Mouse (Mus musculus) lung, postnatal 0 days (tissue): ENCODE data around the gene Urb1.

Experiments
- CTCF ChIP-seq: IDR thresholded peaks from 2 replicates; pipeline ENCODE4 v1.5.1; 2016; ENCODE audit warnings: antibody characterized with exemption, mild to moderate bottlenecking
- EP300 ChIP-seq: IDR thresholded peaks from 2 replicates; pipeline ENCODE4 v1.6.1; 2016; ENCODE audit warnings: antibody characterized with exemption, mild to moderate bottlenecking, control low read depth

DNA sequence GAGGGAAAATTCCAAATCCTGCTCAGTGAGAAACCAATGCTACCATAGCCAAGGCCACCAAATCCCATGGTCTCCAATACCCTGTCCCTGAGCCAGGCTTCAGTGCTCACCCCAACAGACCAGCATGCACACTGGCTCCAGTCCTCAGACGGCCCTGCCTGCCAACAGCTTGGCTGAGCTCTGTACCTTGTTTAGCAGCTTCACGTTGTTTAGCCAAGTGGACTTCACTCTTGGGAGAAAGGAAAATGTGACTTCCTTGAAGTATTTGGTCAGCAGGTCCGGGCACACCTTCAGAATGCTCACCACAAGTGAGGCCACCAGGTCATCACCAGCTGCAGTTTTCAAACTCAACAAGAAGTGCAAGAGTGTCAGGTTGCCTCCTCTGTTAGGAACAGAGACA lies 17.7 kb downstream of the Urb1 start:
- TF ChIP-seq CTCF = no peak
- no peak for TF ChIP-seq EP300
